Mouse (Mus musculus): ENCODE measurements at regions not wholly inside any gene's neighbourhood (a gene's known extent, or its start where the extent isn't known, plus 50 kb on each side); places are given as distances from the start of the nearest gene placed in this dataset.

GRCm38 (mm10) chr19:26355054-26355453 is 249.8 kb upstream of the Smarca2 start:
- DNase-seq (ENCODE audit: low spot score), result no peak
- Histone ChIP-seq H3K9ac (replicated peaks; ENCODE audit: low read length) (no peak overlapping the region), H3K4me1 (ENCODE audit: control insufficient read depth, insufficient read depth, low read length) (no peaks in the 10 kb centered on the region), H3K27ac (replicated peaks; ENCODE audit: low read depth, low read length) (no peak overlapping the region), H3K27me3 (ENCODE audit: control insufficient read depth, insufficient read depth, low read length) (no peaks in the 10 kb centered on the region), H3K9me3 (replicated peaks; ENCODE audit: control insufficient read depth, low read length) (no peaks in the 10 kb centered on the region), H3K4me2 (ENCODE audit: low read depth, low read length) (no peak overlapping the region), H3K4me3 (ENCODE audit: low read depth, low read length) (no peak overlapping the region), H3K36me3 (replicated peaks; ENCODE audit: control insufficient read depth, insufficient read depth, low read depth, low read length) (no peaks in the 10 kb centered on the region)
- WGBS, result 90% methylated on average over 7 of the region's 7 CpGs
- ATAC-seq (replicated peaks; ENCODE audit: insufficient number of reproducible peaks, low FRiP score, low TSS enrichment, low read depth), result no peak

GRCm38 (mm10) chr19:26383961-26384381 is 220.9 kb upstream of the Smarca2 start:
- no peak overlapping the region for H3K4me3 ChIP-seq (ENCODE audit: low read depth, low read length)

GRCm38 (mm10) chr19:26386075-26386474 is 218.8 kb upstream of the Smarca2 start:
- Histone ChIP-seq H3K9ac (replicated peaks; ENCODE audit: low read length) (no peak overlapping the region), H3K27me3 (ENCODE audit: control insufficient read depth, insufficient read depth, low read length) (no peaks in the 10 kb centered on the region), H3K4me1 (ENCODE audit: control insufficient read depth, insufficient read depth, low read length) (no peaks in the 10 kb centered on the region), H3K4me2 (ENCODE audit: low read depth, low read length) (no peak overlapping the region), H3K36me3 (replicated peaks; ENCODE audit: control insufficient read depth, insufficient read depth, low read depth, low read length) (no peaks in the 10 kb centered on the region), H3K9me3 (replicated peaks; ENCODE audit: control insufficient read depth, low read length) (no peaks in the 10 kb centered on the region), H3K4me3 (ENCODE audit: low read depth, low read length) (no peak overlapping the region), H3K27ac (replicated peaks; ENCODE audit: low read depth, low read length) (no peak overlapping the region)
- DNase-seq (ENCODE audit: low spot score), result no peak
- no peak for ATAC-seq (replicated peaks; ENCODE audit: insufficient number of reproducible peaks, low FRiP score, low TSS enrichment, low read depth)

More at GRCm38 (mm10) chr19:26383961-26384381, 220.9 kb upstream of the Smarca2 start:
- no peak for ATAC-seq (replicated peaks; ENCODE audit: insufficient number of reproducible peaks, low FRiP score, low TSS enrichment, low read depth)
- Histone ChIP-seq H3K9ac (replicated peaks; ENCODE audit: low read length) (no peak overlapping the region), H3K4me1 (ENCODE audit: control insufficient read depth, insufficient read depth, low read length) (no peaks in the 10 kb centered on the region), H3K36me3 (replicated peaks; ENCODE audit: control insufficient read depth, insufficient read depth, low read depth, low read length) (no peaks in the 10 kb centered on the region), H3K9me3 (replicated peaks; ENCODE audit: control insufficient read depth, low read length) (no peaks in the 10 kb centered on the region), H3K27ac (replicated peaks; ENCODE audit: low read depth, low read length) (no peak overlapping the region), H3K4me2 (ENCODE audit: low read depth, low read length) (no peak overlapping the region), H3K27me3 (ENCODE audit: control insufficient read depth, insufficient read depth, low read length) (no peaks in the 10 kb centered on the region)
- 88% methylated on average over 4 of the region's 4 CpGs for WGBS
- no peak for DNase-seq (ENCODE audit: low spot score)

- DNase-seq (ENCODE audit: low spot score), result no peak
- H3K27me3 ChIP-seq (ENCODE audit: control insufficient read depth, insufficient read depth, low read length), result no peaks in the 10 kb centered on the region
- H3K9ac ChIP-seq (replicated peaks; ENCODE audit: low read length), result no peak overlapping the region
- no peaks in the 10 kb centered on the region for H3K36me3 ChIP-seq (replicated peaks; ENCODE audit: control insufficient read depth, insufficient read depth, low read depth, low read length)
- no peak overlapping the region for H3K4me3 ChIP-seq (ENCODE audit: low read depth, low read length)
- no peaks in the 10 kb centered on the region for H3K9me3 ChIP-seq (replicated peaks; ENCODE audit: control insufficient read depth, low read length)
- 81% methylated on average over 2 of the region's 2 CpGs for WGBS
- H3K4me1 ChIP-seq (ENCODE audit: control insufficient read depth, insufficient read depth, low read length), result no peaks in the 10 kb centered on the region
- H3K27ac ChIP-seq (replicated peaks; ENCODE audit: low read depth, low read length), result no peak overlapping the region
- ATAC-seq (replicated peaks; ENCODE audit: insufficient number of reproducible peaks, low FRiP score, low TSS enrichment, low read depth), result no peak
- no peak overlapping the region for H3K4me2 ChIP-seq (ENCODE audit: low read depth, low read length)
Observed at GRCm38 (mm10) chr19:26412684-26413083, 192.2 kb upstream of the Smarca2 start.

GRCm38 (mm10) chr19:26414476-26415024 is 190.3 kb upstream of the Smarca2 start:
- H3K27ac ChIP-seq (replicated peaks; ENCODE audit: low read depth, low read length), result no peak overlapping the region
- H3K9ac ChIP-seq (replicated peaks; ENCODE audit: low read length), result no peak overlapping the region
- 85% methylated on average over 6 of the region's 6 CpGs for WGBS
- no peak overlapping the region for H3K4me2 ChIP-seq (ENCODE audit: low read depth, low read length)
- H3K27me3 ChIP-seq (ENCODE audit: control insufficient read depth, insufficient read depth, low read length), result no peaks in the 10 kb centered on the region
- DNase-seq (ENCODE audit: low spot score), result no peak
- H3K9me3 ChIP-seq (replicated peaks; ENCODE audit: control insufficient read depth, low read length), result no peaks in the 10 kb centered on the region
- no peak for ATAC-seq (replicated peaks; ENCODE audit: insufficient number of reproducible peaks, low FRiP score, low TSS enrichment, low read depth)
- H3K36me3 ChIP-seq (replicated peaks; ENCODE audit: control insufficient read depth, insufficient read depth, low read depth, low read length), result no peaks in the 10 kb centered on the region
- no peaks in the 10 kb centered on the region for H3K4me1 ChIP-seq (ENCODE audit: control insufficient read depth, insufficient read depth, low read length)
- H3K4me3 ChIP-seq (ENCODE audit: low read depth, low read length), result no peak overlapping the region

GRCm38 (mm10) chr19:26419781-26420180 is 185.1 kb upstream of the Smarca2 start:
- DNase-seq (ENCODE audit: low spot score), result no peak
- Histone ChIP-seq H3K4me2 (ENCODE audit: low read depth, low read length) (no peak overlapping the region), H3K27ac (replicated peaks; ENCODE audit: low read depth, low read length) (no peak overlapping the region), H3K36me3 (replicated peaks; ENCODE audit: control insufficient read depth, insufficient read depth, low read depth, low read length) (no peaks in the 10 kb centered on the region), H3K4me3 (ENCODE audit: low read depth, low read length) (no peak overlapping the region), H3K9me3 (replicated peaks; ENCODE audit: control insufficient read depth, low read length) (no peaks in the 10 kb centered on the region), H3K9ac (replicated peaks; ENCODE audit: low read length) (no peak overlapping the region), H3K4me1 (ENCODE audit: control insufficient read depth, insufficient read depth, low read length) (no peaks in the 10 kb centered on the region), H3K27me3 (ENCODE audit: control insufficient read depth, insufficient read depth, low read length) (no peaks in the 10 kb centered on the region)
- WGBS, result 81% methylated on average over 2 of the region's 2 CpGs
- ATAC-seq (replicated peaks; ENCODE audit: insufficient number of reproducible peaks, low FRiP score, low TSS enrichment, low read depth), result no peak

GRCm38 (mm10) chr19:26439163-26439562 is 165.7 kb upstream of the Smarca2 start:
- ATAC-seq (replicated peaks; ENCODE audit: insufficient number of reproducible peaks, low FRiP score, low TSS enrichment, low read depth) (no peak), DNase-seq (ENCODE audit: low spot score) (no peak)
- Histone ChIP-seq H3K4me2 (ENCODE audit: low read depth, low read length) (no peak overlapping the region), H3K9ac (replicated peaks; ENCODE audit: low read length) (no peak overlapping the region), H3K4me1 (ENCODE audit: control insufficient read depth, insufficient read depth, low read length) (no peaks in the 10 kb centered on the region), H3K9me3 (replicated peaks; ENCODE audit: control insufficient read depth, low read length) (no peaks in the 10 kb centered on the region), H3K27me3 (ENCODE audit: control insufficient read depth, insufficient read depth, low read length) (no peaks in the 10 kb centered on the region), H3K4me3 (ENCODE audit: low read depth, low read length) (no peak overlapping the region), H3K36me3 (replicated peaks; ENCODE audit: control insufficient read depth, insufficient read depth, low read depth, low read length) (no peaks in the 10 kb centered on the region), H3K27ac (replicated peaks; ENCODE audit: low read depth, low read length) (no peak overlapping the region)
- 82% methylated on average over 2 of the region's 2 CpGs for WGBS

GRCm38 (mm10) chr19:26445309-26445708 is 159.5 kb upstream of the Smarca2 start:
- 79% methylated on average over 4 of the region's 4 CpGs for WGBS
- no peaks in the 10 kb centered on the region for H3K36me3 ChIP-seq (replicated peaks; ENCODE audit: control insufficient read depth, insufficient read depth, low read depth, low read length)
- no peak for DNase-seq (ENCODE audit: low spot score)

More at GRCm38 (mm10) chr19:26445309-26445708, 159.5 kb upstream of the Smarca2 start:
- no peaks in the 10 kb centered on the region for H3K27me3 ChIP-seq (ENCODE audit: control insufficient read depth, insufficient read depth, low read length)
- no peak for ATAC-seq (replicated peaks; ENCODE audit: insufficient number of reproducible peaks, low FRiP score, low TSS enrichment, low read depth)
- no peak overlapping the region for H3K9ac ChIP-seq (replicated peaks; ENCODE audit: low read length)
- H3K4me3 ChIP-seq (ENCODE audit: low read depth, low read length), result no peak overlapping the region
- no peaks in the 10 kb centered on the region for H3K9me3 ChIP-seq (replicated peaks; ENCODE audit: control insufficient read depth, low read length)
- no peak overlapping the region for H3K4me2 ChIP-seq (ENCODE audit: low read depth, low read length)
- no peak overlapping the region for H3K27ac ChIP-seq (replicated peaks; ENCODE audit: low read depth, low read length)
- no peaks in the 10 kb centered on the region for H3K4me1 ChIP-seq (ENCODE audit: control insufficient read depth, insufficient read depth, low read length)
